Comparison of ENCODE assay signal across 11 mouse cellular contexts in genomic region chr5:74969341-74969740, GRCm38 (mm10).
"Had no signal": no experiment of that assay in that cellular context is flagged by ENCODE, and none has a peak within 500 bp of the region (broad histone marks: within the 10 kb centered on the region; RNA-seq: fewer than 3 reads in every experiment).

No protein-coding gene starts in this region.

- DNase-seq: gastrocnemius, postnatal 10 days; gastrocnemius, postnatal 25 days; heart, adult 18-20 months; heart, postnatal 10 days; heart, postnatal 4 days; kidney, adult 18-20 months; kidney, adult 8-10 months; kidney, postnatal 10 days; kidney, postnatal 25 days; kidney, postnatal 4 days; liver had no signal
